41 mouse cellular contexts compared by ENCODE assay signal in genomic region chrX:139097197-139097596, GRCm38 (mm10). TPM values are rescaled to one million over a fixed set of nuclear protein-coding genes. Genes with fewer than 3 reads are reported as not detected.
"Had no signal": no experiment of that assay in that cellular context is flagged by ENCODE, and none has a peak within 500 bp of the region (broad histone marks: within the 10 kb centered on the region; RNA-seq: fewer than 3 reads in every experiment).

No protein-coding gene starts in this region.

- DNase-seq: gastrocnemius, postnatal 14 days; gastrocnemius, postnatal 36 days; heart, adult 18-20 months; heart, postnatal 10 days; heart, postnatal 4 days; kidney, adult 18-20 months; kidney, adult 8-10 months; kidney, postnatal 10 days; kidney, postnatal 25 days; kidney, postnatal 4 days; left cerebral cortex, postnatal 4 days had no signal

- H3K27me3 ChIP-seq: heart, embryonic 12.5 days; hindbrain, embryonic 12.5 days; intestine, embryonic 15.5 days; limb, embryonic 13.5 days; limb, embryonic 15.5 days; liver, embryonic 12.5 days had no signal

- H3K27ac ChIP-seq: heart, embryonic 10.5 days; hindbrain, embryonic 10.5 days; hindbrain, embryonic 12.5 days; hindbrain, embryonic 14.5 days; intestine, embryonic 15.5 days; layer of hippocampus, adult 2 months; left cerebral cortex, adult 2 months; limb, embryonic 13.5 days; limb, embryonic 15.5 days; liver, embryonic 12.5 days; liver, embryonic 14.5 days had no signal

- ATAC-seq: hindbrain, embryonic 16.5 days; inflammation-experienced regulatory T-cells, adult 6 months; intestine, embryonic 15.5 days; intestine, postnatal 0 days; liver, embryonic 12.5 days had no signal

- H3K4me3 ChIP-seq: heart, embryonic 10.5 days; heart, embryonic 12.5 days; hindbrain, embryonic 10.5 days; hindbrain, embryonic 12.5 days; intestine, embryonic 15.5 days; layer of hippocampus, adult 2 months; left cerebral cortex, adult 2 months; limb, embryonic 13.5 days; limb, embryonic 15.5 days; liver, embryonic 12.5 days had no signal

- H3K36me3 ChIP-seq: heart, embryonic 10.5 days; heart, embryonic 12.5 days; hindbrain, embryonic 10.5 days; hindbrain, embryonic 12.5 days; intestine, embryonic 15.5 days; limb, embryonic 13.5 days; limb, embryonic 15.5 days; liver, embryonic 12.5 days had no signal

- H3K9me3 ChIP-seq: heart, embryonic 10.5 days; heart, embryonic 12.5 days; hindbrain, embryonic 10.5 days; hindbrain, embryonic 12.5 days; intestine, embryonic 15.5 days; limb, embryonic 13.5 days; limb, embryonic 15.5 days; liver, embryonic 12.5 days had no signal

- H3K4me2 ChIP-seq: heart, embryonic 12.5 days; hindbrain, embryonic 12.5 days; hindbrain, embryonic 14.5 days; intestine, embryonic 15.5 days; limb, embryonic 13.5 days; limb, embryonic 15.5 days; liver, embryonic 12.5 days had no signal

- H3K4me1 ChIP-seq: heart, embryonic 10.5 days; heart, embryonic 12.5 days; hindbrain, embryonic 10.5 days; hindbrain, embryonic 12.5 days; intestine, embryonic 15.5 days; limb, embryonic 13.5 days; limb, embryonic 15.5 days; liver, embryonic 12.5 days had no signal

- H3K9ac ChIP-seq: heart, embryonic 12.5 days; hindbrain, embryonic 12.5 days; hindbrain, embryonic 14.5 days; intestine, embryonic 15.5 days; limb, embryonic 13.5 days; limb, embryonic 15.5 days; liver, embryonic 12.5 days; liver, embryonic 14.5 days had no signal

RNA-seq across cellular contexts. Expression of gene 4930513O06Rik, which starts 11.2 kb away (rescaled TPM):
- total RNA-seq: gastrocnemius, adult 18-20 months; gastrocnemius, adult 8-10 months; gastrocnemius, postnatal 14 days; gastrocnemius, postnatal 36 days; granulocyte monocyte progenitor cell, adult 5-6 weeks; heart, adult 18-20 months; heart, adult 8-10 months; heart, postnatal 10 days; heart, postnatal 25 days; heart, postnatal 4 days; layer of hippocampus, adult 2 months; layer of hippocampus, postnatal 10 days; layer of hippocampus, postnatal 25 days; left cerebral cortex, adult 2 months; left cerebral cortex, postnatal 14 days; left cerebral cortex, postnatal 4 days had no signal
- polyA plus RNA-seq: heart, embryonic 10.5 days; heart, embryonic 12.5 days; heart, embryonic 14.5 days; heart, embryonic 16.5 days; hindbrain, embryonic 10.5 days; hindbrain, embryonic 12.5 days; hindbrain, embryonic 14.5 days; hindbrain, embryonic 16.5 days; inflammation-experienced regulatory T-cells, adult 6 months; intestine, embryonic 15.5 days; intestine, postnatal 0 days; kidney, embryonic 14.5 days; kidney, embryonic 16.5 days; limb, embryonic 11.5 days; limb, embryonic 13.5 days; limb, embryonic 15.5 days; liver, adult 2 months; liver, embryonic 12.5 days; liver, embryonic 16.5 days had no signal

RNA-seq across cellular contexts. Expression of gene Serpina7, which starts 12.2 kb away (rescaled TPM):
- total RNA-seq: gastrocnemius, adult 18-20 months; gastrocnemius, adult 8-10 months; gastrocnemius, postnatal 14 days; gastrocnemius, postnatal 36 days; granulocyte monocyte progenitor cell, adult 5-6 weeks; heart, adult 18-20 months; heart, adult 8-10 months; heart, postnatal 10 days; heart, postnatal 25 days; heart, postnatal 4 days; layer of hippocampus, adult 2 months; layer of hippocampus, postnatal 10 days; layer of hippocampus, postnatal 25 days; left cerebral cortex, adult 2 months; left cerebral cortex, postnatal 14 days; left cerebral cortex, postnatal 4 days had no signal
- polyA plus RNA-seq: heart, embryonic 10.5 days; heart, embryonic 14.5 days; heart, embryonic 16.5 days; hindbrain, embryonic 12.5 days; hindbrain, embryonic 14.5 days; hindbrain, embryonic 16.5 days; inflammation-experienced regulatory T-cells, adult 6 months; intestine, embryonic 15.5 days; kidney, embryonic 14.5 days; kidney, embryonic 16.5 days had no signal
